8 mouse cellular contexts compared by ENCODE assay signal in the genomic region with DNA sequence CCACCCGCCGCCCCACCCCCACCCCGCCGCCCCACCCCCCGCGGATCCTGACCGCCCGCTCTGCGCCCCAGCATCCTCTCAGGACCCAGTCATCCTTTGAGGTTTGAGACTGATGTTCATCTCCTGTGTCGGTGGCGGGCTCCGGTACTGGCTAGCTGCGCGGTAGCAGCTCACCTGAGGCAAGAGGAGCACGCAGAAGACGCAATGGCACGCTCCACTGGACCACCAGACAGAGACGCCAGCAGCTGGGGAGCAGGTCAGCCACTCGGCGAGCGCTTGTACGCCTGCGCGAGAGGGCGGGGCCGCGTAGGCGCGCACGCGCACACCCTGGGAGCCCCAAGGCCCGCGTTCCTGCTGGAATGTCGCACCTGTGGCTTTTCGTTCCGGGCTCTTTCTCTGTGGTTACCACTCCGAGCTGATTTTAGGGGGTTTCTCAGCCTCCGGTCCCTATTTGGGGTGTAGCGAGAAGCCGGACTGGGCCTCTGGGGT. TPM values are rescaled to one million over a fixed set of nuclear protein-coding genes. Genes with fewer than 3 reads are reported as not detected.
DNase-seq lines count a peak whose midpoint lies in the region; ATAC-seq and TF ChIP-seq lines count a peak whose summit lies in the region.

A gene (plus strand): TSS at position 305 of the 489 bp plus-strand sequence.

- H3K27ac ChIP-seq in forebrain, embryonic 11.5 days (ENCODE audit: low read depth, low read length), result no peak within 1 kb of the TSS
- H3K27ac ChIP-seq in heart, postnatal 0 days (ENCODE audit: low read depth), result peak within 1 kb of the TSS; percentile 86
- H3K27ac ChIP-seq in liver, embryonic 16.5 days (ENCODE audit: low read length), result peak within 1 kb of the TSS; percentile 43
- H3K27ac ChIP-seq in neural tube, embryonic 13.5 days (replicated peaks), result peak within 1 kb of the TSS; percentile 88
- H3K27ac ChIP-seq in testis, adult 2 months (ENCODE audit: control insufficient read depth, insufficient read depth, low read depth, low read length), result peak within 1 kb of the TSS; percentile 87

- H3K36me3 ChIP-seq in forebrain, embryonic 11.5 days (ENCODE audit: control insufficient read depth, insufficient read depth, low read length), result no peaks in the 10 kb centered on the region; the same call in 1 of the 2 replicates
- H3K36me3 ChIP-seq in heart, postnatal 0 days (replicated peaks; ENCODE audit: control insufficient read depth, insufficient read depth, low read length), result peaks cover 20% of the 10 kb centered on the region
- peaks cover 9% of the 10 kb centered on the region for H3K36me3 ChIP-seq in liver, embryonic 16.5 days (ENCODE audit: control insufficient read depth, insufficient read depth)
- H3K36me3 ChIP-seq in neural tube, embryonic 13.5 days, result peaks cover 18% of the 10 kb centered on the region
- H3K36me3 ChIP-seq in testis, adult 2 months (ENCODE audit: control insufficient read depth, insufficient read depth, low read length), result no peaks in the 10 kb centered on the region

- under 1% methylated on average over 36 of the region's 40 CpGs for WGBS in forebrain, embryonic 11.5 days
- WGBS in heart, postnatal 0 days, result under 1% methylated on average over 39 of the region's 40 CpGs
- under 1% methylated on average over 36 of the region's 40 CpGs for WGBS in liver, embryonic 16.5 days (ENCODE audit: insufficient replicate concordance)
- under 1% methylated on average over 31 of the region's 40 CpGs for WGBS in neural tube, embryonic 13.5 days

- peak; percentile 94 for ATAC-seq in forebrain, embryonic 11.5 days (replicated peaks; ENCODE audit: low FRiP score)
- peak; percentile 95 for ATAC-seq in heart, postnatal 0 days (ENCODE audit: insufficient read depth, low read depth)
- ATAC-seq in liver, embryonic 16.5 days (ENCODE audit: low read depth), result peak; percentile 96
- ATAC-seq in neural tube, embryonic 13.5 days (ENCODE audit: low read depth), result peak; percentile 97

- no peaks in the 10 kb centered on the region for H3K9me3 ChIP-seq in forebrain, embryonic 11.5 days (ENCODE audit: control insufficient read depth, low read length)
- no peaks in the 10 kb centered on the region for H3K9me3 ChIP-seq in heart, postnatal 0 days (replicated peaks; ENCODE audit: control insufficient read depth, low read length)
- no peaks in the 10 kb centered on the region for H3K9me3 ChIP-seq in liver, embryonic 16.5 days (replicated peaks; ENCODE audit: control insufficient read depth, low read length)
- no peaks in the 10 kb centered on the region for H3K9me3 ChIP-seq in neural tube, embryonic 13.5 days

- peak within 1 kb of the TSS; percentile 79 for H3K4me3 ChIP-seq in forebrain, embryonic 11.5 days (ENCODE audit: low read depth, low read length)
- peak within 1 kb of the TSS; percentile 95 for H3K4me3 ChIP-seq in heart, postnatal 0 days (ENCODE audit: low read depth, low read length)
- H3K4me3 ChIP-seq in liver, embryonic 16.5 days (ENCODE audit: low read depth, low read length), result peak within 1 kb of the TSS; percentile 87
- H3K4me3 ChIP-seq in neural tube, embryonic 13.5 days, result peak within 1 kb of the TSS; percentile 65
- H3K4me3 ChIP-seq in testis, adult 2 months (ENCODE audit: control insufficient read depth, low read depth, low read length), result peak within 1 kb of the TSS; percentile 95

- TF ChIP-seq EP300 in heart, postnatal 0 days (IDR thresholded peaks at IDR 0.05; ENCODE audit: low read depth), result no peak

- H3K4me2 ChIP-seq in forebrain, embryonic 11.5 days (ENCODE audit: low read depth, low read length, severe bottlenecking), result peak within 1 kb of the TSS; percentile 71
- peak within 1 kb of the TSS; percentile 94 for H3K4me2 ChIP-seq in heart, postnatal 0 days (ENCODE audit: low read depth, low read length)
- peak within 1 kb of the TSS; percentile 94 for H3K4me2 ChIP-seq in liver, embryonic 16.5 days (ENCODE audit: low read depth, low read length)
- H3K4me2 ChIP-seq in neural tube, embryonic 13.5 days, result peak within 1 kb of the TSS; percentile 85

- peak within 1 kb of the TSS; percentile 75 for H3K9ac ChIP-seq in forebrain, embryonic 11.5 days (ENCODE audit: low read length)
- H3K9ac ChIP-seq in heart, postnatal 0 days (replicated peaks; ENCODE audit: low read depth, low read length), result peak within 1 kb of the TSS; percentile 90
- peak within 1 kb of the TSS; percentile 87 for H3K9ac ChIP-seq in liver, embryonic 16.5 days (ENCODE audit: low read depth, low read length)
- peak within 1 kb of the TSS; percentile 75 for H3K9ac ChIP-seq in neural tube, embryonic 13.5 days

- H3K27me3 ChIP-seq in forebrain, embryonic 11.5 days (ENCODE audit: control insufficient read depth, insufficient read depth, low read length), result no peaks in the 10 kb centered on the region
- H3K27me3 ChIP-seq in heart, postnatal 0 days (ENCODE audit: control insufficient read depth, insufficient read depth, low read length), result no peaks in the 10 kb centered on the region
- no peaks in the 10 kb centered on the region for H3K27me3 ChIP-seq in liver, embryonic 16.5 days (ENCODE audit: control insufficient read depth, insufficient read depth, low read depth, low read length)
- H3K27me3 ChIP-seq in neural tube, embryonic 13.5 days, result no peaks in the 10 kb centered on the region
- no peaks in the 10 kb centered on the region for H3K27me3 ChIP-seq in testis, adult 2 months (ENCODE audit: control insufficient read depth, insufficient read depth, low read length)

- peak; percentile 66 for TF ChIP-seq POLR2A in testis, adult 2 months (IDR thresholded peaks at IDR 0.05; ENCODE audit: control insufficient read depth, low read depth, low read length)

- H3K4me1 ChIP-seq in forebrain, embryonic 11.5 days (replicated peaks; ENCODE audit: control insufficient read depth, insufficient read depth, low read length), result peaks cover 6% of the 10 kb centered on the region
- H3K4me1 ChIP-seq in heart, postnatal 0 days (ENCODE audit: control insufficient read depth, insufficient read depth), result peaks cover 10% of the 10 kb centered on the region
- H3K4me1 ChIP-seq in liver, embryonic 16.5 days (ENCODE audit: control insufficient read depth, low read depth, low read length), result peaks cover 17% of the 10 kb centered on the region
- peaks cover 37% of the 10 kb centered on the region for H3K4me1 ChIP-seq in neural tube, embryonic 13.5 days (replicated peaks)
- H3K4me1 ChIP-seq in testis, adult 2 months (ENCODE audit: control insufficient read depth, insufficient read depth, low read length), result peaks cover 10% of the 10 kb centered on the region

- TF ChIP-seq CTCF in heart, postnatal 0 days (IDR thresholded peaks at IDR 0.05; ENCODE audit: low read depth), result no peak
- no peak for TF ChIP-seq CTCF in testis, adult 2 months (IDR thresholded peaks at IDR 0.05; ENCODE audit: control insufficient read depth, insufficient read depth, insufficient replicate concordance, low read depth, low read length)

- DNase-seq in CD8-positive naive resting alpha-beta T cell, adult 2 months (ENCODE audit: low read depth in 2 of 2, low spot score in 2 of 2), result peak; percentile 76 to 78
- DNase-seq in c-Kit-positive CD71-negative TER-119-negative erythroid progenitor cells, embryonic 14.5 days (ENCODE audit: low read depth), result peak; percentile 64
- DNase-seq in forebrain, embryonic 11.5 days (ENCODE audit: low spot score), result peak; percentile 94
- peak; percentile 79 for DNase-seq in heart, postnatal 0 days (ENCODE audit: low spot score)
- DNase-seq in kidney, postnatal 4 days, result peak; percentile 93 to 95

RNA-seq across cellular contexts. Expression of the gene that starts here (rescaled TPM):
- polyA plus RNA-seq in forebrain, embryonic 11.5 days (2014; fragmentation: Nextera tagmentation; extraction: Ambion mirVana), result 17.8 and 20.5 TPM in 2 replicates
- total RNA-seq in heart, postnatal 0 days (2014; rRNA removed; ENCODE audit: low replicate concordance), result 11.8 and 15.1 TPM in 2 replicates
- polyA plus RNA-seq in heart, postnatal 0 days (2015; fragmentation: Nextera tagmentation; extraction: Ambion mirVana), result 7.6 and 8.9 TPM in 2 replicates
- polyA plus RNA-seq in liver, embryonic 16.5 days (2015; fragmentation: Nextera tagmentation; extraction: Ambion mirVana), result 3.4 and 3.7 TPM in 2 replicates
- 15.0 and 15.2 TPM in 2 replicates for polyA plus RNA-seq in neural tube, embryonic 13.5 days (2015; fragmentation: Nextera tagmentation; extraction: Ambion mirVana)
- polyA plus RNA-seq in testis, adult 2 months (2012; rRNA removed), result 2.8 and 3.0 TPM in 2 replicates
